Mouse (Mus musculus) C2C12 (cell line): Measurements from ENCODE around the gene Tdrd6. TPM values are rescaled to one million over a fixed set of nuclear protein-coding genes. Genes with fewer than 3 reads are reported as not detected.
A peak's percentile ranks its signal among the peaks of the same experiment; 100 is the strongest.

ENCODE experiments used
- H3K27me3 ChIP-seq: one replicate; pipeline ENCODE4 v1.6.1; 2011; ENCODE audit not compliant: control insufficient read depth, insufficient read depth, insufficient read length
- H3K36me3 ChIP-seq: one replicate; pipeline ENCODE4 v1.6.1; 2011; ENCODE audit not compliant: control insufficient read depth, insufficient read depth
- H3K4me3 ChIP-seq: one replicate; pipeline ENCODE4 v1.5.1; 2011; ENCODE audit warnings: mild to moderate bottlenecking, control low read depth; ENCODE audit not compliant: poor library complexity, insufficient read depth, severe bottlenecking
- H3K79me2 ChIP-seq: one replicate; pipeline ENCODE4 v1.6.1; 2011; ENCODE audit not compliant: control insufficient read depth, insufficient read depth
- H3K79me3 ChIP-seq: one replicate; pipeline ENCODE4 v1.6.1; 2011; ENCODE audit warnings: low read depth, control low read depth
- H3ac ChIP-seq: one replicate; pipeline ENCODE3; 2011; ENCODE audit warnings: low read depth; ENCODE audit not compliant: control insufficient read depth, insufficient read length
- CEBPB ChIP-seq: IDR thresholded peaks from one replicate; pipeline ENCODE4 v1.6.1; 2011; ENCODE audit warnings: low read depth, mild to moderate bottlenecking, control low read depth, moderate library complexity
- CTCF ChIP-seq: IDR thresholded peaks from one replicate; pipeline ENCODE4 v1.5.1; 2011; ENCODE audit not compliant: control insufficient read depth, insufficient read depth, insufficient read length
- FOSL1 ChIP-seq: IDR thresholded peaks from one replicate; pipeline ENCODE4 v1.8.0; 2011; ENCODE audit warnings: mild to moderate bottlenecking, low read length; ENCODE audit not compliant: poor library complexity, insufficient read depth, severe bottlenecking
- MAX ChIP-seq: IDR thresholded peaks from one replicate; pipeline ENCODE4 v1.6.1; 2011; ENCODE audit warnings: mild to moderate bottlenecking, control low read depth
- MYOD1 ChIP-seq: IDR thresholded peaks from one replicate; pipeline ENCODE4 v1.6.1; 2011; ENCODE audit warnings: low read depth; ENCODE audit not compliant: control insufficient read depth, insufficient read length
- MYOG ChIP-seq: IDR thresholded peaks from one replicate; pipeline ENCODE4 v1.6.1; 2011; ENCODE audit not compliant: control insufficient read depth, insufficient read length; ENCODE audit errors: extremely low read depth
- USF1 ChIP-seq: IDR thresholded peaks from one replicate; pipeline ENCODE4 v1.6.1; 2011; ENCODE audit warnings: low read depth, mild to moderate bottlenecking, control low read depth, moderate library complexity
- long read RNA-seq, 2 experiments: library from polyadenylated mRNA; unstranded; transcript quantifications; one replicate each; pipeline ENCODE4 v2.0.0; 2019 to 2020
- polyA plus RNA-seq: library from polyadenylated mRNA; unstranded; fragments of >200 nt; fragmentation: generic; extraction: Trizol; gene quantifications from one replicate; pipeline ENCODE4 v1.2.1, GENCODE M21; 2012; ENCODE audit warnings: missing spikeins

The Tdrd6 gene
- polyA plus RNA-seq = not detected
- long read RNA-seq, experiment 1 = 0 reads
- long read RNA-seq, experiment 2 = 0 reads

GRCm38 (mm10) chr17:43629496-43630426, at the start of gene Tdrd6:
Tdrd6 (minus strand) TSS chr17:43630299.
- Histone ChIP-seq H3K4me3 (no peak within 1 kb of the TSS), H3K27me3 (no peaks in the 10 kb centered on the region), H3K36me3 (no peaks in the 10 kb centered on the region), H3K79me2 (no peaks in the 10 kb centered on the region), H3K79me3 (no peaks in the 10 kb centered on the region), H3ac (no peak within 1 kb of the TSS)
- TF ChIP-seq FOSL1 = no peak
- no peak for TF ChIP-seq MAX

GRCm38 (mm10) chr17:43677317-43677716, 47.2 kb upstream of the Tdrd6 start:
- no peak overlapping the region for H3K4me3 ChIP-seq
- no peak overlapping the region for H3ac ChIP-seq
- TF ChIP-seq USF1 (no peak), MAX (no peak), FOSL1 (no peak), CTCF (no peak), MYOD1 (no peak), CEBPB (no peak), MYOG (no peak)
- H3K36me3 ChIP-seq = no peaks in the 10 kb centered on the region
- no peaks in the 10 kb centered on the region for H3K79me3 ChIP-seq
- H3K27me3 ChIP-seq = no peaks in the 10 kb centered on the region
- H3K79me2 ChIP-seq = no peaks in the 10 kb centered on the region

- Histone ChIP-seq H3K79me3 (no peaks in the 10 kb centered on the region), H3K27me3 (no peaks in the 10 kb centered on the region), H3ac (no peak overlapping the region), H3K4me3 (no peak overlapping the region), H3K36me3 (no peaks in the 10 kb centered on the region), H3K79me2 (no peaks in the 10 kb centered on the region)
- no peak for TF ChIP-seq CEBPB
Measured at GRCm38 (mm10) chr17:43676241-43676640, 46.1 kb upstream of the Tdrd6 start.

- Histone ChIP-seq H3K36me3 (no peaks in the 10 kb centered on the region), H3K79me2 (no peaks in the 10 kb centered on the region), H3K27me3 (no peaks in the 10 kb centered on the region), H3K79me3 (no peaks in the 10 kb centered on the region), H3K4me3 (no peak overlapping the region), H3ac (no peak overlapping the region)
- peak; percentile 58 for TF ChIP-seq CEBPB
- TF ChIP-seq USF1 = no peak
- TF ChIP-seq CTCF = no peak
Measured at GRCm38 (mm10) chr17:43675228-43675627, 45.1 kb upstream of the Tdrd6 start.

- Histone ChIP-seq H3K4me3 (no peak overlapping the region), H3K79me3 (no peaks in the 10 kb centered on the region), H3K27me3 (no peaks in the 10 kb centered on the region), H3K36me3 (no peaks in the 10 kb centered on the region), H3K79me2 (no peaks in the 10 kb centered on the region), H3ac (no peak overlapping the region)
- TF ChIP-seq MYOD1 (no peak), CTCF (no peak), FOSL1 (no peak), MYOG (no peak), USF1 (no peak), MAX (no peak), CEBPB (no peak)
Measured at GRCm38 (mm10) chr17:43671907-43672306, 41.8 kb upstream of the Tdrd6 start.

GRCm38 (mm10) chr17:43669145-43669695, 39.1 kb upstream of the Tdrd6 start:
- Histone ChIP-seq H3ac (no peak overlapping the region), H3K27me3 (no peaks in the 10 kb centered on the region), H3K79me2 (peaks cover 7% of the 10 kb centered on the region), H3K79me3 (no peaks in the 10 kb centered on the region), H3K4me3 (no peak overlapping the region), H3K36me3 (no peaks in the 10 kb centered on the region)
- TF ChIP-seq CEBPB = no peak
- no peak for TF ChIP-seq USF1
- no peak for TF ChIP-seq MAX
- TF ChIP-seq FOSL1 = no peak
- no peak for TF ChIP-seq CTCF
- no peak for TF ChIP-seq MYOD1
- TF ChIP-seq MYOG = no peak
